Mouse (Mus musculus) retina, postnatal 7 days (tissue): ENCODE data around the gene Btbd35f25.
"Not testable (repeated sequence)": the region's sequence is repeated elsewhere in the genome, so short reads cannot be mapped to it uniquely, and the experiment has no call there.

Experiments used
- DNase-seq: peaks from one replicate; pipeline ENCODE4 v3.0.0-alpha.2; 2012; ENCODE audit warnings: low read depth, low spot score

Gene Btbd35f25

GRCm38 (mm10) chrX:31717056-31717455 lies at the start of gene Btbd35f25:
TSS of gene Btbd35f25 (minus strand) at chrX:31717156.
- DNase-seq: not testable (repeated sequence)

DNA sequence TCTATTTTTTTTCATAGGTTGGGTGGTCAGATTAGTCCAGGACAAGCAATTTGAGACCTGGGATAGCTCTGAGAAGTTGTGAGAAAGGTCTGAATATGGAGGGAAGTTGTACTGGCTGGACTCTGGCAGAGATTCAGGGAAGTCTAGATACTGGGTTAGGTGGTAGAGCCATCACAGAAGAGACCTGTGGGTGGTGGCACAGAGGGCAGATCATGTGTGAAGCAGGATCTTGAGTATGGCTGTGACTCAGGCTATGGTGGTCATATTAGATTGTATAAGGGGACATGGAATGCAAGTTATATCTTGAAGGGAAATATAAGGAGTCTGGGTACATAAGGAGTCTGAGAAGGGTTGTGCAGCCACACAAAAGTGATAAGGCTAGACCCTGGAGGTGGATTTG lies 49.3 kb upstream of the Btbd35f25 start:
- no peak for DNase-seq

DNA sequence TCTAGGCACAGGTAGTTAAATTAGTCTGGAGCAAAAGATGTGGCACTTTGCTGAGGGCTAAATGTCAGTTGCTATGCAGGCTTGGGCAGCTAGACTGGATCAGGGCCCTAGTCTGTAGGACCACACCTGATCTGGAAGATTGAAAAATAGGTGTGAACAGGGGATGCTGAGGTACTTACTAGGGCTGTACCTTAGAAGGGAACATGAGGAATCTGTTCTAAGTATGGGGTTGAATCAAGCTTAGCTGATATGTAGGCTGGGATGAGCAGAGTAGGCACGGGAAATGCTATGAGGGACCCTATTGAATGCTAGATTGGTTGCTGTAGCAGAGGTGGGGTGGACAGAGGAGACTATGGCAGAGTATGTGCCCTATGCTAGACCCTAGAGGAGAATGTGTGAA lies 47.0 kb upstream of the Btbd35f25 start:
- DNase-seq: no peak

DNA sequence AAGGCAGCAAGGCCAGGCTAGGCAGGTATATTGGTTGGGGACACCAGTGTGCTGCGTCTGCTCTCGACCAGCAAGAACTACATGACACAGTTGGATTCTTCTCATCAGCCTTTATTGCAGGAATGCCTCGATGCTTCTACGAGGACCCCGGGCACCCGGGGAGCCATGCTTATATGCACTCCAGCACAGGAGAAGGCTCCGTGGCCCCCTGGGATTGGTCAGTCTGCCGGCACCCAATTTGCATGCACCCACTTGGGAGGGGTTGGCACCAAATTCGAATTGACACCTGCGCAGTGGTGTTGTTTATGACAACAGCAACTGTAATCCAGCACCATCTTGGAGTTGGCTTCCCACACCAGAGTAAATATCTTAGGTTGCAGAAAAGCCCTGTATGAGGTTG lies 28.1 kb upstream of the Btbd35f25 start:
- DNase-seq: no peak

GRCm38 (mm10) chrX:31736958-31737357 lies 20.0 kb upstream of the Btbd35f25 start:
- no peak for DNase-seq
